Mouse (Mus musculus): ENCODE measurements at regions not wholly inside any gene's neighbourhood (a gene's known extent, or its start where the extent isn't known, plus 50 kb on each side); places are given as distances from the start of the nearest gene placed in this dataset.
"Not testable (repeated sequence)": the region's sequence is repeated elsewhere in the genome, so short reads cannot be mapped to it uniquely, and the experiment has no call there.

GRCm38 (mm10) chr2:117450172-117450865 is 107.5 kb upstream of the Rasgrp1 start:
- peak; percentile 46 for DNase-seq (ENCODE audit: low spot score)

GRCm38 (mm10) chr2:117451818-117452217 is 109.0 kb upstream of the Rasgrp1 start:
- DNase-seq (ENCODE audit: low spot score) = no peak

- DNase-seq (ENCODE audit: low spot score) = peak; percentile 54
Observed at GRCm38 (mm10) chr2:117455021-117455739, 112.4 kb upstream of the Rasgrp1 start.

- DNase-seq (ENCODE audit: low spot score) = no peak
Observed at GRCm38 (mm10) chr2:117455740-117456455, 113.1 kb upstream of the Rasgrp1 start.

- DNase-seq (ENCODE audit: low spot score) = no peak
Observed at GRCm38 (mm10) chr2:117456456-117457020, 113.7 kb upstream of the Rasgrp1 start.

- DNase-seq (ENCODE audit: low spot score) = no peak
Observed at GRCm38 (mm10) chr2:117461541-117462290, 118.9 kb upstream of the Rasgrp1 start.

- no peak for DNase-seq (ENCODE audit: low spot score)
Observed at GRCm38 (mm10) chr2:117474885-117475542, 132.2 kb upstream of the Rasgrp1 start.

GRCm38 (mm10) chr2:117475561-117475960 is 132.8 kb upstream of the Rasgrp1 start:
- no peak for DNase-seq (ENCODE audit: low spot score)

GRCm38 (mm10) chr2:117477503-117477902 is 134.7 kb upstream of the Rasgrp1 start:
- DNase-seq (ENCODE audit: low spot score) = not testable (repeated sequence)

GRCm38 (mm10) chr2:117479244-117480009 is 136.6 kb upstream of the Rasgrp1 start:
- DNase-seq (ENCODE audit: low spot score) = not testable (repeated sequence)

- DNase-seq (ENCODE audit: low spot score) = no peak
Observed at GRCm38 (mm10) chr2:117486447-117486846, 143.6 kb upstream of the Rasgrp1 start.

- DNase-seq (ENCODE audit: low spot score) = no peak
Observed at GRCm38 (mm10) chr2:117498565-117498964, 155.8 kb upstream of the Rasgrp1 start.

GRCm38 (mm10) chr2:117502611-117503010 is 159.8 kb upstream of the Rasgrp1 start:
- DNase-seq (ENCODE audit: low spot score) = no peak

- DNase-seq (ENCODE audit: low spot score) = no peak
Observed at GRCm38 (mm10) chr2:117511737-117512136, 168.9 kb upstream of the Rasgrp1 start.

- peak; percentile 55 for DNase-seq (ENCODE audit: low spot score)
Observed at GRCm38 (mm10) chr2:117512551-117512950, 169.8 kb upstream of the Rasgrp1 start.

- no peak for DNase-seq (ENCODE audit: low spot score)
Observed at GRCm38 (mm10) chr2:117524437-117524836, 181.6 kb upstream of the Rasgrp1 start.

GRCm38 (mm10) chr2:117538865-117539264 is 196.1 kb upstream of the Rasgrp1 start:
- DNase-seq (ENCODE audit: low spot score) = no peak

- no peak for DNase-seq (ENCODE audit: low spot score)
Observed at GRCm38 (mm10) chr2:117539285-117539684, 196.5 kb upstream of the Rasgrp1 start.

- DNase-seq (ENCODE audit: low spot score) = peak; percentile 82
Observed at GRCm38 (mm10) chr2:117541471-117541870, 198.7 kb upstream of the Rasgrp1 start.

GRCm38 (mm10) chr2:117542298-117542697 is 199.5 kb upstream of the Rasgrp1 start:
- no peak for DNase-seq (ENCODE audit: low spot score)
